Mouse (Mus musculus) G1E (cell line): ENCODE data around the gene Gzmf. TPM values are rescaled to one million over a fixed set of nuclear protein-coding genes. Genes with fewer than 3 reads are reported as not detected.
"Not testable (repeated sequence)": the region's sequence is repeated elsewhere in the genome, so short reads cannot be mapped to it uniquely, and the experiment has no call there.

Experiments used
- ATAC-seq: 2 replicates; pipeline ENCODE4 v1.8.0; 2016; ENCODE audit warnings: mild to moderate bottlenecking; ENCODE audit not compliant: insufficient number of reproducible peaks, poor library complexity, low FRiP score, severe bottlenecking; ENCODE audit errors: extremely low read depth
- DNase-seq: peaks from one replicate; pipeline ENCODE4 v3.0.0; 2012; ENCODE audit warnings: low spot score
- H3K27me3 ChIP-seq: 2 replicates; pipeline ENCODE4 v1.6.1; 2012; ENCODE audit warnings: mild to moderate bottlenecking, low read length, inconsistent platforms; ENCODE audit not compliant: insufficient read depth
- H3K36me3 ChIP-seq: replicated peaks from 2 replicates; pipeline ENCODE3; 2012; ENCODE audit warnings: mild to moderate bottlenecking, inconsistent platforms
- H3K4me1 ChIP-seq: 2 replicates; pipeline ENCODE4 v1.6.1; 2012; ENCODE audit warnings: low read depth, low read length, inconsistent platforms, mixed read lengths; ENCODE audit not compliant: insufficient read depth
- H3K4me3 ChIP-seq: 2 replicates; pipeline ENCODE4 v1.5.1; 2012; ENCODE audit warnings: low read depth, mild to moderate bottlenecking, inconsistent platforms, low read length, moderate library complexity, mixed read lengths
- H3K9me3 ChIP-seq: replicated peaks from 2 replicates; pipeline ENCODE4 v1.6.1; 2012; ENCODE audit warnings: inconsistent platforms
- CTCF ChIP-seq: IDR thresholded peaks from 2 replicates; pipeline ENCODE4 v1.5.1; 2012; ENCODE audit warnings: low read depth, low read length, inconsistent platforms, mixed read lengths
- GATA1 ChIP-seq: IDR thresholded peaks from 2 replicates; pipeline ENCODE4 v1.6.1; 2012; ENCODE audit warnings: borderline replicate concordance, low read length, inconsistent platforms, mixed read lengths
- GATA2 ChIP-seq: IDR thresholded peaks from 2 replicates; pipeline ENCODE4 v1.6.1; 2012; ENCODE audit warnings: low read depth, low read length, inconsistent platforms, borderline replicate concordance
- POLR2AphosphoS5 ChIP-seq: IDR thresholded peaks from 2 replicates; pipeline ENCODE4 v1.6.1; 2012; ENCODE audit warnings: low read depth, low read length, inconsistent platforms; ENCODE audit not compliant: insufficient replicate concordance
- TAL1 ChIP-seq: conservative IDR thresholded peaks from 2 replicates; pipeline ENCODE4 v1.6.1; 2012; ENCODE audit warnings: low read depth, low read length, inconsistent platforms, mixed read lengths
- polyA plus RNA-seq: library from polyadenylated mRNA; stranded (reverse); fragments of >175 nt; gene quantifications from 2 replicates; pipeline ENCODE4 v1.2.3, GENCODE M21; 2012
- total RNA-seq, 2 experiments: library from RNA; stranded (forward) in 1 of 2; stranded (reverse) in 1 of 2; fragments of 200-1000 nt in 1 of 2; fragments of >200 nt in 1 of 2; fragmentation: Nextera tagmentation in 1 of 2; gene quantifications; 2 replicates each; pipeline ENCODE4 v1.2.3; 2014 to 2017

Gene Gzmf
- total RNA-seq (2014; fragmentation: Nextera tagmentation) (not detected in 2 replicates), total RNA-seq (2017) (0.11 and 0.12 TPM in 2 replicates), polyA plus RNA-seq (not detected in 2 replicates)

DNA sequence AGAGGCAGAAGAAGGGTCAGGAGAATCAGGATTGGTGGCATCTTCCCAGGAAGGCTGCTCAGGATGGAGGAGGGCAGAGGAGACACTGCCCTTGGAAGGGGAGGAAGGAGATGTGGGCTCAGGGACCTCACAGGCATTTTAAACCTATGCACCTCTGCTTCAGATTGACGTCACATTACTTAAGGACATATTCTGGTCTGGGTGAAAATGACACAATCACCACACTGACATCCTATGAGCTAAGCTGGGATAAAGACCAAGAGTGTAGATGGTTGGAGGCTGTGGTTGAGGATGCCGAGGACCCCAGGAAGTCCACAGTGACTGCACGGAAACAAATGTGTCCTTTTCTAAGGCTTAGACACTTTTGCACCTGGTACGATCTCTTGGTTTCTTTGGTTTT lies at the start of gene Gzmf:
Gene Gzmf (minus strand): TSS at position 101 of the 400 bp plus-strand sequence.
- no peak for TF ChIP-seq CTCF
- TF ChIP-seq GATA2, result no peak
- no peak for TF ChIP-seq GATA1
- no peak for TF ChIP-seq POLR2AphosphoS5
- TF ChIP-seq TAL1, result no peak
- H3K9me3 ChIP-seq, result no peaks in the 10 kb centered on the region
- ATAC-seq, result no peak
- DNase-seq, result no peak
- H3K27me3 ChIP-seq, result 0 out of 2 replicates have a peak, but pooled peaks cover 3% of the 10 kb centered on the region
- H3K4me1 ChIP-seq, result peaks cover 2% of the 10 kb centered on the region; the same call in 1 of the 2 replicates
- no peak within 1 kb of the TSS for H3K4me3 ChIP-seq
- H3K36me3 ChIP-seq, result no peaks in the 10 kb centered on the region

DNA sequence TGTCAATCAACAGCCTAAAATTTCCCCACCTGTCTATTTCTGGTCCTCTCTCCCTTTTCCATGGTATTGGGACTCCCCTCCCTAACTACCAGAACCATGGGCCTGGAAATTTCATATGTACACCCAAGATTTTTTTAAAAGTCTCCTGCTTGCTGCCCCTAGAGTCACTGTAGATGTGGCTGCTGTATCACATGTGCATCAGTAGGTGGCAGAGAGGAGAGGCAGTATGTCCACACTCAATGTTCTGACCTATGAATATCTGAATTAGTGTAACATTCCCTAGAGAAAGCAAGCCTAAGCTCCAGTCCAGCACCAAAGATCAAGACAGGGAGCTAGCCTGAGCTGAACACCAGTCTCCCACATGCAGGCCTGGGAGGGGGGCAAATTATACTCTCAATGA lies 29.2 kb upstream of the Gzmf start:
- TF ChIP-seq CTCF (no peak), GATA2 (no peak), TAL1 (no peak), POLR2AphosphoS5 (no peak), GATA1 (no peak)
- DNase-seq (no peak), ATAC-seq (no peak)
- H3K36me3 ChIP-seq, result no peaks in the 10 kb centered on the region
- H3K9me3 ChIP-seq, result peaks cover 4% of the 10 kb centered on the region
- no peaks in the 10 kb centered on the region for H3K4me1 ChIP-seq
- H3K4me3 ChIP-seq, result no peak overlapping the region
- peaks cover 6% of the 10 kb centered on the region; the same call in 1 of the 2 replicates for H3K27me3 ChIP-seq

DNA sequence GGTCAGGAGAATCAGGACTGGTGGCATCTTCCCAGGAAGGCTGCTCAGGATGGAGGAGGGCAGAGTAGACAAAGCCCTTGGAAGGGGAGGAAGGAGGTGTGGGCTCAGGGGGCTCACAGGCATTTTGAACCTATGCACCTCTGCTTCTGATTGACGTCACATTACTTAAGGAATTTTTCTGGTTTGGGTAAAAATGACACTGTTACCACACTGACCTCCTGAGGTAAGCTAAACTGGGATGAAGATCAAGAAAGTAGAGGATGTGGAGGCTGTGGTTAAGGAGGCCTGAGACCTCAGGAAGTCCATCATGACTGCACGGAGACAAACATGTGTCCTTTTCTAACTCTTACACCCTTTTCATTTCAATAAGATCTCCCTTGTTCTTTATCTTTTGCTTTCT lies 23.3 kb upstream of the Gzmf start, which contains the start of gene Gzmc:
Gene Gzmc (minus strand): TSS at position 101 of the 400 bp plus-strand sequence.
- Histone ChIP-seq H3K4me3 (no peak within 1 kb of the TSS), H3K9me3 (peaks cover 4% of the 10 kb centered on the region), H3K27me3 (peaks cover 25% of the 10 kb centered on the region), H3K4me1 (peaks cover 4% of the 10 kb centered on the region; the same call in 1 of the 2 replicates), H3K36me3 (no peaks in the 10 kb centered on the region)
- ATAC-seq (no peak), DNase-seq (no peak)
- TF ChIP-seq CTCF (no peak), POLR2AphosphoS5 (no peak), TAL1 (no peak), GATA1 (no peak), GATA2 (no peak)

DNA sequence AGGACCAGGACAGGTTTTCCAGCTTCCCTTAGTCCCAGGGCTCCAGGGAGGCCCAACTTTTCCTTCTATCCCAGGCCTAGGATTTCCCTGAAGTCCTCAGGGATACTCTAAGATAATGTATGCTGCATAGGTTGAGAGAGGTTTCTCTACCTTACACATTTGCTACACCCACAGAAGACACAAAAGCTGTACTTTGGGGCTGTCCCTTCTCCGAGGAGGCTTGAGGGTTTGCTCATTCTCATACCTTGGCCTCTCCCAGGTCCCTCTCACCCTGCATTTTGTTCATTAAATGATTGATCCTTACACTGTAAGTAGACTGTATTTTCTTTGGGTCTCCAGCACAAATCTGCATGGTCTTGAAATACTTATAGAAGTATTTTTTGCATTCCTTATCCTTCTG lies 5.6 kb downstream of the Gzmf start:
- no peak for TF ChIP-seq CTCF
- no peak for TF ChIP-seq TAL1
- TF ChIP-seq POLR2AphosphoS5, result no peak
- TF ChIP-seq GATA1, result no peak
- TF ChIP-seq GATA2, result no peak

DNA sequence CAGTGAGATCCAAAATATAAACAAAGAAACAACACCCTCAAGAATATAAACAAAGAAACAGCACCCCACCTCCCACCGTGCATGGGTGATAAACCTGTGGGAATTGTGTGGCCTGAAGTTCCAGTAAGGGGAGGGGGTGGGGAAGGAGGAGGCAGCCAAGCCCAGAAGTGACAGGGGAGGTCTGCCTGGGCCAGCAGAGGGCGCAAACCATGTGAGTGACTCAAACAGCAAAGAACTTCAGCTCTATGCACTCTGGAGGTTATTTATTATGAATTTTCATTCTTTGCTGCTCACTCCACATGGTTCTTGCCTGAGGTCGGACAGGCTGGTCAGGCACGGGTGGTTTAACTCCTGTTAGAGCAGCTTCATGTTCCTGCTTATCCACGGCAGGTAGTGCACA lies 6.2 kb downstream of the Gzmf start:
- not testable (repeated sequence) for H3K36me3 ChIP-seq, H3K27me3 ChIP-seq, H3K4me1 ChIP-seq, H3K4me3 ChIP-seq, H3K9me3 ChIP-seq, ATAC-seq
- TF ChIP-seq CTCF, result peak; percentile 25; the same call in 1 of the 2 replicates
- DNase-seq, result peak; percentile 11

More for the DNA sequence above, 5.6 kb downstream of the Gzmf start:
- Histone ChIP-seq H3K4me1 (peaks cover 3% of the 10 kb centered on the region; the same call in 1 of the 2 replicates), H3K4me3 (no peak overlapping the region), H3K27me3 (peaks cover 3% of the 10 kb centered on the region; the same call in 1 of the 2 replicates), H3K36me3 (no peaks in the 10 kb centered on the region), H3K9me3 (no peaks in the 10 kb centered on the region)
- ATAC-seq (no peak), DNase-seq (no peak)

DNA sequence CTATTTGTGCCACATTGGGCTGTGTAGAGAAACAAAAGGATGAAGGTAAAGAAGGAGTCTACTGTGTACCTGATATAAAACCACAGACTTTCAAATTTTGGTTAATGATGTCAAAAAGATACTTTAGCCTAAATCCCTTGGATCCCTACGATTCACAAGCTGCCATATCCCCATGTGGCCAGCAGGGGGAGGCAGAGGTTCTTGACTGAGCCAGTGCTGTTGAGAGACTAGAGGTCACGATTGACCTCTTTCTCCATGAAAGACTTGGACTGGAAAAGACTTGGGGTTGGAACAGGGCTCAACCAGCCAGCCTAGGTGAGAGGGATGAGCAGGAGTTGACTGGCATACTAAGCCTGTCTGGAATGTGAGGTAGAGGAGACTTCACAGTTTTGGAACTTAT lies 7.2 kb downstream of the Gzmf start:
- peaks cover 3% of the 10 kb centered on the region; the same call in 1 of the 2 replicates for H3K4me1 ChIP-seq
- no peak for ATAC-seq

More for the DNA sequence above, 7.2 kb downstream of the Gzmf start:
- Histone ChIP-seq H3K9me3 (no peaks in the 10 kb centered on the region), H3K27me3 (peaks cover 3% of the 10 kb centered on the region; the same call in 1 of the 2 replicates), H3K36me3 (no peaks in the 10 kb centered on the region), H3K4me3 (no peak overlapping the region)
- peak; percentile 28 for DNase-seq
- TF ChIP-seq POLR2AphosphoS5 (no peak), CTCF (peak; percentile 79)
